10 mouse cellular contexts compared by ENCODE assay signal in genomic region chr2:156857385-156857791, GRCm38 (mm10). TPM values are rescaled to one million over a fixed set of nuclear protein-coding genes. Genes with fewer than 3 reads are reported as not detected.
A peak's percentile ranks its signal among the peaks of the same experiment; 100 is the strongest.
DNase-seq lines count a peak whose midpoint lies in the region; ATAC-seq and TF ChIP-seq lines count a peak whose summit lies in the region.
"Had no signal": no experiment of that assay in that cellular context is flagged by ENCODE, and none has a peak within 500 bp of the region (broad histone marks: within the 10 kb centered on the region; RNA-seq: fewer than 3 reads in every experiment).

No protein-coding gene starts in this region.

- DNase-seq in liver, embryonic 11.5 days (ENCODE audit: low spot score): no peak
- DNase-seq in CD4-positive helper T cell, adult 2 months (ENCODE audit: low read depth, low spot score): peak; percentile 44
- DNase-seq in liver, postnatal 0 days: no peak
- DNase-seq in hindbrain, embryonic 11.5 days (ENCODE audit: low spot score): no peak
- DNase-seq in frontal cortex, postnatal 14 days (ENCODE audit: low spot score in 2 of 2): no peak
- DNase-seq: kidney, postnatal 10 days; lung, postnatal 10 days had no signal

- no peak for TF ChIP-seq CTCF in bone marrow, adult 2 months (IDR thresholded peaks at IDR 0.05; ENCODE audit: control insufficient read depth, insufficient read depth, low read length)
- TF ChIP-seq CTCF in liver, postnatal 0 days (IDR thresholded peaks at IDR 0.05; ENCODE audit: low read depth): no peak

- no peaks in the 10 kb centered on the region for H3K9me3 ChIP-seq in liver, embryonic 12.5 days (replicated peaks)
- H3K9me3 ChIP-seq in liver, embryonic 11.5 days (ENCODE audit: control insufficient read depth, low read length): no peaks in the 10 kb centered on the region
- no peaks in the 10 kb centered on the region for H3K9me3 ChIP-seq in liver, postnatal 0 days (ENCODE audit: low read length)
- no peaks in the 10 kb centered on the region for H3K9me3 ChIP-seq in hindbrain, embryonic 11.5 days (ENCODE audit: control insufficient read depth, low read length)
- H3K9me3 ChIP-seq: hindbrain, embryonic 13.5 days had no signal

- H3K36me3 ChIP-seq in liver, embryonic 12.5 days: peaks cover 51% of the 10 kb centered on the region
- peaks cover 9% of the 10 kb centered on the region; the same call in 1 of the 2 replicates for H3K36me3 ChIP-seq in liver, embryonic 11.5 days (ENCODE audit: control insufficient read depth, insufficient read depth, low read length)
- H3K36me3 ChIP-seq in liver, postnatal 0 days (replicated peaks; ENCODE audit: insufficient read depth, low read length): peaks cover 12% of the 10 kb centered on the region
- 0 out of 2 replicates have a peak, but pooled peaks cover 2% of the 10 kb centered on the region for H3K36me3 ChIP-seq in hindbrain, embryonic 11.5 days (ENCODE audit: control insufficient read depth, insufficient read depth, low read length)

- no peak for TF ChIP-seq EP300 in liver, postnatal 0 days (IDR thresholded peaks at IDR 0.05; ENCODE audit: low read depth)

- no peak for TF ChIP-seq POLR2A in bone marrow, adult 2 months (IDR thresholded peaks at IDR 0.05; ENCODE audit: borderline replicate concordance, control insufficient read depth, low read depth, low read length)

- H3K4me1 ChIP-seq in liver, embryonic 12.5 days: peaks cover 17% of the 10 kb centered on the region
- peaks cover 3% of the 10 kb centered on the region; the same call in 1 of the 2 replicates for H3K4me1 ChIP-seq in liver, embryonic 11.5 days (replicated peaks; ENCODE audit: control insufficient read depth, insufficient read depth, low read length)
- H3K4me1 ChIP-seq in bone marrow, adult 2 months (ENCODE audit: control insufficient read depth, insufficient read depth, low read length): peaks cover 3% of the 10 kb centered on the region
- H3K4me1 ChIP-seq in liver, postnatal 0 days (ENCODE audit: insufficient read depth): peaks cover 11% of the 10 kb centered on the region; the same call in 1 of the 2 replicates
- no peaks in the 10 kb centered on the region for H3K4me1 ChIP-seq in hindbrain, embryonic 11.5 days (replicated peaks; ENCODE audit: control insufficient read depth, insufficient read depth, low read length)

- ATAC-seq in liver, embryonic 12.5 days: no peak
- ATAC-seq in liver, embryonic 11.5 days (replicated peaks; ENCODE audit: low FRiP score): no peak
- ATAC-seq in liver, postnatal 0 days: no peak
- ATAC-seq in hindbrain, embryonic 11.5 days (ENCODE audit: low FRiP score): no peak

- whole genome bisulfite sequencing in liver, embryonic 12.5 days (ENCODE audit: insufficient replicate concordance): 71% methylated on average over 3 of the region's 3 CpGs
- WGBS in liver, embryonic 11.5 days: 70% methylated on average over 3 of the region's 3 CpGs
- 18% methylated on average over 3 of the region's 3 CpGs for WGBS in bone marrow, adult 2 months
- 44% methylated on average over 3 of the region's 3 CpGs for WGBS in liver, postnatal 0 days (ENCODE audit: insufficient replicate concordance)
- 85% methylated on average over 3 of the region's 3 CpGs for WGBS in hindbrain, embryonic 11.5 days

- H3K4me2 ChIP-seq in liver, embryonic 12.5 days: no peak overlapping the region
- H3K4me2 ChIP-seq in liver, embryonic 11.5 days: no peak overlapping the region
- H3K4me2 ChIP-seq in liver, postnatal 0 days (ENCODE audit: low read depth, low read length): peak overlapping the region; percentile 30
- no peak overlapping the region for H3K4me2 ChIP-seq in hindbrain, embryonic 11.5 days (replicated peaks; ENCODE audit: low read depth, low read length)
- H3K4me2 ChIP-seq: hindbrain, embryonic 13.5 days had no signal

- no peaks in the 10 kb centered on the region for H3K27me3 ChIP-seq in liver, embryonic 12.5 days (replicated peaks)
- H3K27me3 ChIP-seq in liver, embryonic 11.5 days (replicated peaks; ENCODE audit: control insufficient read depth, insufficient read depth, low read length): no peaks in the 10 kb centered on the region
- H3K27me3 ChIP-seq in liver, postnatal 0 days (ENCODE audit: insufficient read depth, low read length): no peaks in the 10 kb centered on the region
- H3K27me3 ChIP-seq in hindbrain, embryonic 11.5 days (ENCODE audit: control insufficient read depth, insufficient read depth, low read length): no peaks in the 10 kb centered on the region
- H3K27me3 ChIP-seq: hindbrain, embryonic 13.5 days had no signal

- H3K27ac ChIP-seq in liver, embryonic 12.5 days: peak overlapping the region; percentile 60
- no peak overlapping the region for H3K27ac ChIP-seq in liver, embryonic 11.5 days (ENCODE audit: low read depth, low read length)
- peak overlapping the region; percentile 84; the same call in 1 of the 2 replicates for H3K27ac ChIP-seq in bone marrow, adult 2 months (ENCODE audit: control insufficient read depth, insufficient read depth, low read depth, low read length, poor library complexity)
- peak overlapping the region; percentile 82 for H3K27ac ChIP-seq in liver, postnatal 0 days (ENCODE audit: low read depth)
- H3K27ac ChIP-seq in hindbrain, embryonic 11.5 days (ENCODE audit: low read depth, low read length): no peak overlapping the region
- H3K27ac ChIP-seq: hindbrain, embryonic 13.5 days had no signal

- H3K9ac ChIP-seq in liver, embryonic 12.5 days: no peak overlapping the region
- no peak overlapping the region for H3K9ac ChIP-seq in liver, embryonic 11.5 days (ENCODE audit: low read depth, low read length)
- H3K9ac ChIP-seq in liver, postnatal 0 days (replicated peaks): peak overlapping the region; percentile 27; the same call in 1 of the 2 replicates
- H3K9ac ChIP-seq in hindbrain, embryonic 11.5 days (ENCODE audit: low read depth, low read length): no peak overlapping the region
- H3K9ac ChIP-seq: hindbrain, embryonic 13.5 days had no signal

- no peak overlapping the region for H3K4me3 ChIP-seq in liver, embryonic 12.5 days
- no peak overlapping the region for H3K4me3 ChIP-seq in liver, embryonic 11.5 days (ENCODE audit: low read depth, low read length)
- H3K4me3 ChIP-seq in bone marrow, adult 2 months (replicated peaks; ENCODE audit: control insufficient read depth, low read depth, low read length): peak overlapping the region; percentile 56
- 0 out of 2 replicates have a peak overlapping the region, but pooled peaks have one; percentile 19 for H3K4me3 ChIP-seq in liver, postnatal 0 days (ENCODE audit: low read depth, low read length)
- H3K4me3 ChIP-seq in hindbrain, embryonic 11.5 days (ENCODE audit: low read depth, low read length): no peak overlapping the region
- H3K4me3 ChIP-seq: hindbrain, embryonic 13.5 days had no signal

RNA-seq across cellular contexts. Expression of gene 4930518I15Rik, which starts 0.4 kb away (rescaled TPM):
- polyA plus RNA-seq in liver, embryonic 12.5 days (2016; fragmentation: Nextera tagmentation; extraction: Ambion mirVana): 2.5 and 2.7 TPM in 2 replicates
- polyA plus RNA-seq in liver, embryonic 11.5 days (2014; fragmentation: Nextera tagmentation; extraction: Ambion mirVana): 3.6 and 5.1 TPM in 2 replicates
- polyA plus RNA-seq in bone marrow, adult 2 months (2011; ENCODE audit: insufficient read depth, insufficient read length, low replicate concordance, missing spikeins): 2.2 and 2.7 TPM in 2 replicates
- polyA plus RNA-seq in liver, postnatal 0 days (2015; fragmentation: Nextera tagmentation; extraction: Ambion mirVana): 1.2 and 1.8 TPM in 2 replicates
- 5.9 and 8.6 TPM in 2 replicates for polyA plus RNA-seq in hindbrain, embryonic 11.5 days (2014; fragmentation: Nextera tagmentation; extraction: Ambion mirVana)

RNA-seq across cellular contexts. Expression of gene Rab5if, which starts 5.5 kb away (rescaled TPM):
- polyA plus RNA-seq in liver, embryonic 12.5 days (2016; fragmentation: Nextera tagmentation; extraction: Ambion mirVana): 250 and 266 TPM in 2 replicates
- 247 and 278 TPM in 2 replicates for polyA plus RNA-seq in liver, embryonic 11.5 days (2014; fragmentation: Nextera tagmentation; extraction: Ambion mirVana)
- polyA plus RNA-seq in bone marrow, adult 2 months (2011; ENCODE audit: insufficient read depth, insufficient read length, low replicate concordance, missing spikeins): 55.4 and 82.3 TPM in 2 replicates
- polyA plus RNA-seq in liver, postnatal 0 days (2015; fragmentation: Nextera tagmentation; extraction: Ambion mirVana): 190 and 216 TPM in 2 replicates
- 208 and 214 TPM in 2 replicates for polyA plus RNA-seq in hindbrain, embryonic 11.5 days (2014; fragmentation: Nextera tagmentation; extraction: Ambion mirVana)

RNA-seq across cellular contexts. Expression of gene Tgif2, which starts 17.6 kb away (rescaled TPM):
- polyA plus RNA-seq in liver, embryonic 12.5 days (2016; fragmentation: Nextera tagmentation; extraction: Ambion mirVana): 15.4 and 16.2 TPM in 2 replicates
- polyA plus RNA-seq in liver, embryonic 11.5 days (2014; fragmentation: Nextera tagmentation; extraction: Ambion mirVana): 33.3 and 40.0 TPM in 2 replicates
- polyA plus RNA-seq in bone marrow, adult 2 months (2011; ENCODE audit: insufficient read depth, insufficient read length, low replicate concordance, missing spikeins): 3.1 and 5.5 TPM in 2 replicates
- 4.9 and 5.1 TPM in 2 replicates for polyA plus RNA-seq in liver, postnatal 0 days (2015; fragmentation: Nextera tagmentation; extraction: Ambion mirVana)
- 69.6 and 71.8 TPM in 2 replicates for polyA plus RNA-seq in hindbrain, embryonic 11.5 days (2014; fragmentation: Nextera tagmentation; extraction: Ambion mirVana)

RNA-seq across cellular contexts. Expression of gene Sla2, which starts 29.6 kb away (rescaled TPM):
- polyA plus RNA-seq in liver, embryonic 12.5 days (2016; fragmentation: Nextera tagmentation; extraction: Ambion mirVana): 6.2 and 7.1 TPM in 2 replicates
- polyA plus RNA-seq in liver, embryonic 11.5 days (2014; fragmentation: Nextera tagmentation; extraction: Ambion mirVana): 11.6 and 11.9 TPM in 2 replicates
- polyA plus RNA-seq in bone marrow, adult 2 months (2011; ENCODE audit: insufficient read depth, insufficient read length, low replicate concordance, missing spikeins): 1.8 and 6.7 TPM in 2 replicates
- polyA plus RNA-seq in liver, postnatal 0 days (2015; fragmentation: Nextera tagmentation; extraction: Ambion mirVana): 1.8 and 2.4 TPM in 2 replicates
- polyA plus RNA-seq in hindbrain, embryonic 11.5 days (2014; fragmentation: Nextera tagmentation; extraction: Ambion mirVana): 0.47 and 0.59 TPM in 2 replicates

Comparison
In these comparisons a context has a peak if more than half of its experiments do, and no peak if none do; other contexts are left out.
1. H3K27ac ChIP-seq: peak in liver, embryonic 12.5 days (single experiment), bone marrow, adult 2 months (single experiment) and liver, postnatal 0 days (single experiment); none in liver, embryonic 11.5 days (single experiment) and hindbrain, embryonic 11.5 days (single experiment).
2. H3K4me3 ChIP-seq: peak in bone marrow, adult 2 months (single experiment) and liver, postnatal 0 days (single experiment); none in liver, embryonic 12.5 days (single experiment), liver, embryonic 11.5 days (single experiment) and hindbrain, embryonic 11.5 days (single experiment).